Mouse (Mus musculus) kidney, adult 2 months (tissue): Measurements from ENCODE around the gene Lrguk.

ENCODE experiments used
- CTCF ChIP-seq: fragments of 200-500 bp; conservative IDR thresholded peaks from 2 replicates; pipeline ENCODE4 v1.5.1; 2011; ENCODE audit warnings: low read depth, mild to moderate bottlenecking, control low read depth, low read length, moderate library complexity, mixed read lengths; ENCODE audit not compliant: insufficient read depth, insufficient read length
- POLR2A ChIP-seq: fragments of 200-500 bp; IDR thresholded peaks from one replicate; pipeline ENCODE4 v1.6.1; 2011; ENCODE audit warnings: low read depth, low read length, control low read depth

GRCm38 (mm10) chr6:34153069-34154052, 124.1 kb downstream of the Lrguk start:
- TF ChIP-seq CTCF (no peak), POLR2A (no peak)
